Mouse (Mus musculus): Measurements from ENCODE around the gene Hs6st1. TPM values are rescaled to one million over a fixed set of nuclear protein-coding genes. Genes with fewer than 3 reads are reported as not detected.

Hs6st1 gene
- polyA plus RNA-seq, 1 experiment from 2014 or later = 9.7 TPM

GRCm38 (mm10) chr1:36118958-36119357 is 50.8 kb downstream of the Hs6st1 start:
- 94% methylated on average over 3 of the region's 3 CpGs for WGBS
- Histone ChIP-seq H3K9me3 (no peaks in the 10 kb centered on the region), H3K4me3 (no peak overlapping the region), H3K4me2 (replicated peaks) (no peak overlapping the region), H3K27ac (replicated peaks) (no peak overlapping the region), H3K36me3 (no peaks in the 10 kb centered on the region), H3K4me1 (no peaks in the 10 kb centered on the region), H3K9ac (replicated peaks) (no peak overlapping the region), H3K27me3 (no peaks in the 10 kb centered on the region)
- ATAC-seq (replicated peaks) = no peak

- Histone ChIP-seq H3K27me3 (no peaks in the 10 kb centered on the region), H3K4me1 (no peaks in the 10 kb centered on the region), H3K27ac (replicated peaks) (no peak overlapping the region), H3K9me3 (no peaks in the 10 kb centered on the region), H3K4me3 (no peak overlapping the region), H3K4me2 (replicated peaks) (no peak overlapping the region), H3K36me3 (no peaks in the 10 kb centered on the region), H3K9ac (replicated peaks) (no peak overlapping the region)
- no peak for ATAC-seq (replicated peaks)
- 91% methylated on average over 4 of the region's 4 CpGs for WGBS
Observed at GRCm38 (mm10) chr1:36119426-36119825, 51.2 kb downstream of the Hs6st1 start.

- H3K9ac ChIP-seq (replicated peaks) = no peak overlapping the region
- no peak for ATAC-seq (replicated peaks)
- H3K4me3 ChIP-seq = no peak overlapping the region
- 76% methylated on average over 8 of the region's 8 CpGs for WGBS
- no peaks in the 10 kb centered on the region for H3K4me1 ChIP-seq
- H3K4me2 ChIP-seq (replicated peaks) = no peak overlapping the region
- no peaks in the 10 kb centered on the region for H3K36me3 ChIP-seq
- no peaks in the 10 kb centered on the region for H3K9me3 ChIP-seq
- no peaks in the 10 kb centered on the region for H3K27me3 ChIP-seq
- H3K27ac ChIP-seq (replicated peaks) = no peak overlapping the region
Observed at GRCm38 (mm10) chr1:36121172-36121571, 53.0 kb downstream of the Hs6st1 start.

- Histone ChIP-seq H3K36me3 (no peaks in the 10 kb centered on the region), H3K9ac (replicated peaks) (no peak overlapping the region), H3K4me3 (no peak overlapping the region), H3K4me1 (no peaks in the 10 kb centered on the region), H3K4me2 (replicated peaks) (no peak overlapping the region), H3K27me3 (no peaks in the 10 kb centered on the region), H3K9me3 (no peaks in the 10 kb centered on the region), H3K27ac (replicated peaks) (no peak overlapping the region)
- ATAC-seq (replicated peaks) = no peak
- 73% methylated on average over 7 of the region's 7 CpGs for WGBS
Observed at GRCm38 (mm10) chr1:36125076-36125475, 56.9 kb downstream of the Hs6st1 start.

GRCm38 (mm10) chr1:36129126-36129525 is 60.9 kb downstream of the Hs6st1 start:
- WGBS = 74% methylated on average over 4 of the region's 4 CpGs

GRCm38 (mm10) chr1:36129881-36130280 is 61.7 kb downstream of the Hs6st1 start:
- no peak overlapping the region for H3K4me3 ChIP-seq
- 97% methylated on average over 8 of the region's 8 CpGs for WGBS
- ATAC-seq (replicated peaks) = no peak

More at GRCm38 (mm10) chr1:36129126-36129525, 60.9 kb downstream of the Hs6st1 start:
- no peaks in the 10 kb centered on the region for H3K9me3 ChIP-seq
- H3K36me3 ChIP-seq = no peaks in the 10 kb centered on the region
- ATAC-seq (replicated peaks) = no peak
- no peak overlapping the region for H3K4me2 ChIP-seq (replicated peaks)
- H3K9ac ChIP-seq (replicated peaks) = no peak overlapping the region
- H3K4me3 ChIP-seq = no peak overlapping the region
- peaks cover 5% of the 10 kb centered on the region; the same call in 1 of the 2 replicates for H3K4me1 ChIP-seq
- H3K27me3 ChIP-seq = no peaks in the 10 kb centered on the region
- no peak overlapping the region for H3K27ac ChIP-seq (replicated peaks)

GRCm38 (mm10) chr1:36130307-36131035 is 62.3 kb downstream of the Hs6st1 start:
- Histone ChIP-seq H3K9me3 (no peaks in the 10 kb centered on the region), H3K27ac (replicated peaks) (no peak overlapping the region), H3K27me3 (no peaks in the 10 kb centered on the region), H3K4me3 (no peak overlapping the region), H3K36me3 (no peaks in the 10 kb centered on the region), H3K4me1 (peaks cover 5% of the 10 kb centered on the region; the same call in 1 of the 2 replicates), H3K9ac (replicated peaks) (no peak overlapping the region), H3K4me2 (replicated peaks) (no peak overlapping the region)
- no peak for ATAC-seq (replicated peaks)
- WGBS = 92% methylated on average over 4 of the region's 4 CpGs

More at GRCm38 (mm10) chr1:36129881-36130280, 61.7 kb downstream of the Hs6st1 start:
- Histone ChIP-seq H3K36me3 (no peaks in the 10 kb centered on the region), H3K4me1 (peaks cover 5% of the 10 kb centered on the region; the same call in 1 of the 2 replicates), H3K9ac (replicated peaks) (no peak overlapping the region), H3K9me3 (no peaks in the 10 kb centered on the region), H3K4me2 (replicated peaks) (no peak overlapping the region), H3K27ac (replicated peaks) (no peak overlapping the region), H3K27me3 (no peaks in the 10 kb centered on the region)

- Histone ChIP-seq H3K27me3 (no peaks in the 10 kb centered on the region), H3K36me3 (no peaks in the 10 kb centered on the region), H3K27ac (replicated peaks) (no peak overlapping the region), H3K4me1 (peaks cover 5% of the 10 kb centered on the region; the same call in 1 of the 2 replicates), H3K9me3 (no peaks in the 10 kb centered on the region), H3K4me2 (replicated peaks) (no peak overlapping the region), H3K9ac (replicated peaks) (no peak overlapping the region), H3K4me3 (no peak overlapping the region)
- ATAC-seq (replicated peaks) = no peak
- WGBS = 46% methylated on average over 4 of the region's 4 CpGs
Observed at GRCm38 (mm10) chr1:36131154-36131553, 63.0 kb downstream of the Hs6st1 start.

GRCm38 (mm10) chr1:36131766-36132165 is 63.6 kb downstream of the Hs6st1 start:
- H3K36me3 ChIP-seq = no peaks in the 10 kb centered on the region
- H3K27ac ChIP-seq (replicated peaks) = no peak overlapping the region
- no peaks in the 10 kb centered on the region for H3K9me3 ChIP-seq
- no peaks in the 10 kb centered on the region for H3K27me3 ChIP-seq
- H3K4me1 ChIP-seq = peaks cover 5% of the 10 kb centered on the region; the same call in 1 of the 2 replicates
- 75% methylated on average over 8 of the region's 8 CpGs for WGBS
- H3K9ac ChIP-seq (replicated peaks) = no peak overlapping the region
- no peak overlapping the region for H3K4me3 ChIP-seq
- no peak for ATAC-seq (replicated peaks)
- no peak overlapping the region for H3K4me2 ChIP-seq (replicated peaks)

GRCm38 (mm10) chr1:36132211-36132610 is 64.0 kb downstream of the Hs6st1 start:
- ATAC-seq (replicated peaks) = no peak
- H3K36me3 ChIP-seq = no peaks in the 10 kb centered on the region
- H3K4me1 ChIP-seq = peaks cover 5% of the 10 kb centered on the region; the same call in 1 of the 2 replicates
- no peak overlapping the region for H3K4me2 ChIP-seq (replicated peaks)
- H3K4me3 ChIP-seq = no peak overlapping the region
- 76% methylated on average over 4 of the region's 4 CpGs for WGBS
- no peaks in the 10 kb centered on the region for H3K9me3 ChIP-seq
- H3K27ac ChIP-seq (replicated peaks) = no peak overlapping the region
- H3K27me3 ChIP-seq = no peaks in the 10 kb centered on the region
- H3K9ac ChIP-seq (replicated peaks) = no peak overlapping the region

GRCm38 (mm10) chr1:36133041-36133440 is 64.8 kb downstream of the Hs6st1 start:
- Histone ChIP-seq H3K27ac (replicated peaks) (no peak overlapping the region), H3K4me2 (replicated peaks) (no peak overlapping the region), H3K36me3 (no peaks in the 10 kb centered on the region), H3K27me3 (no peaks in the 10 kb centered on the region), H3K4me3 (no peak overlapping the region), H3K4me1 (peaks cover 5% of the 10 kb centered on the region; the same call in 1 of the 2 replicates), H3K9me3 (no peaks in the 10 kb centered on the region), H3K9ac (replicated peaks) (no peak overlapping the region)
- 79% methylated on average over 8 of the region's 8 CpGs for WGBS
- 0 out of 2 replicates have a peak, but pooled peaks have one; percentile 19 for ATAC-seq (replicated peaks)

GRCm38 (mm10) chr1:36133647-36134046 is 65.4 kb downstream of the Hs6st1 start:
- Histone ChIP-seq H3K9ac (replicated peaks) (no peak overlapping the region), H3K9me3 (no peaks in the 10 kb centered on the region), H3K4me2 (replicated peaks) (no peak overlapping the region), H3K27ac (replicated peaks) (no peak overlapping the region), H3K27me3 (no peaks in the 10 kb centered on the region), H3K4me3 (no peak overlapping the region), H3K36me3 (no peaks in the 10 kb centered on the region), H3K4me1 (peaks cover 5% of the 10 kb centered on the region; the same call in 1 of the 2 replicates)
- 90% methylated on average over 3 of the region's 3 CpGs for WGBS
- ATAC-seq (replicated peaks) = no peak

Data from forebrain, embryonic 15.5 days (tissue).